Mouse (Mus musculus): ENCODE results near the gene Mettl7a2. TPM values are rescaled to one million over a fixed set of nuclear protein-coding genes. Genes with fewer than 3 reads are reported as not detected.
"Not testable (repeated sequence)": the region's sequence is repeated elsewhere in the genome, so short reads cannot be mapped to it uniquely, and the experiment has no call there.

The Mettl7a2 gene
- polyA plus RNA-seq, 1 experiment from 2014 or later, result 0.11 TPM

GRCm38 (mm10) chr15:100346761-100347160, 6.2 kb upstream of the Mettl7a2 start:
- 58% methylated on average over 14 of the region's 14 CpGs for WGBS
- H3K36me3 ChIP-seq, result no peaks in the 10 kb centered on the region
- peak overlapping the region; percentile 44; the same call in 1 of the 2 replicates for H3K27ac ChIP-seq
- H3K27me3 ChIP-seq, result no peaks in the 10 kb centered on the region
- peaks cover 4% of the 10 kb centered on the region; the same call in 1 of the 2 replicates for H3K9me3 ChIP-seq
- peaks cover 12% of the 10 kb centered on the region for H3K4me1 ChIP-seq
- ATAC-seq (ENCODE audit: low FRiP score, low read depth), result no peak
- no peak overlapping the region for H3K9ac ChIP-seq
- H3K4me3 ChIP-seq, result no peak overlapping the region
- 0 out of 2 replicates have a peak overlapping the region, but pooled peaks have one; percentile 11 for H3K4me2 ChIP-seq (replicated peaks)

GRCm38 (mm10) chr15:100349496-100349895, 3.5 kb upstream of the Mettl7a2 start:
- H3K9ac ChIP-seq, result no peak overlapping the region
- no peak overlapping the region for H3K4me2 ChIP-seq (replicated peaks)
- H3K27ac ChIP-seq, result no peak overlapping the region
- no peak for ATAC-seq (ENCODE audit: low FRiP score, low read depth)
- peaks cover 16% of the 10 kb centered on the region for H3K4me1 ChIP-seq
- no peak overlapping the region for H3K4me3 ChIP-seq
- 29% methylated on average over 2 of the region's 2 CpGs for WGBS
- no peaks in the 10 kb centered on the region for H3K36me3 ChIP-seq
- H3K9me3 ChIP-seq, result peaks cover 4% of the 10 kb centered on the region; the same call in 1 of the 2 replicates
- H3K27me3 ChIP-seq, result no peaks in the 10 kb centered on the region

GRCm38 (mm10) chr15:100351501-100352060, 1.4 kb upstream of the Mettl7a2 start:
- Histone ChIP-seq H3K9me3 (no peaks in the 10 kb centered on the region), H3K27ac (no peak overlapping the region), H3K4me2 (replicated peaks) (no peak overlapping the region), H3K4me3 (no peak overlapping the region), H3K27me3 (no peaks in the 10 kb centered on the region), H3K36me3 (no peaks in the 10 kb centered on the region), H3K4me1 (peaks cover 12% of the 10 kb centered on the region), H3K9ac (no peak overlapping the region)
- ATAC-seq (ENCODE audit: low FRiP score, low read depth), result no peak
- 39% methylated on average over 6 of the region's 6 CpGs for WGBS

GRCm38 (mm10) chr15:100353399-100353798, 399 bp downstream of the Mettl7a2 start:
- H3K4me1 ChIP-seq, result peaks cover 12% of the 10 kb centered on the region
- not testable (repeated sequence) for H3K4me2 ChIP-seq (replicated peaks); H3K36me3 ChIP-seq; H3K27ac ChIP-seq; H3K9ac ChIP-seq; ATAC-seq (ENCODE audit: low FRiP score, low read depth); H3K9me3 ChIP-seq; H3K4me3 ChIP-seq; H3K27me3 ChIP-seq
- 90% methylated on average over 22 of the region's 22 CpGs for WGBS

- 37% methylated on average over 5 of the region's 5 CpGs for WGBS
Observed at GRCm38 (mm10) chr15:100355876-100356275, 2.9 kb downstream of the Mettl7a2 start.

GRCm38 (mm10) chr15:100364242-100364641, 11.2 kb downstream of the Mettl7a2 start, which contains the start of gene Higd1c:
TSS of gene Higd1c (plus strand) at chr15:100364542.
- 48% methylated on average over 7 of the region's 7 CpGs for WGBS
- Histone ChIP-seq H3K4me1 (peaks cover 7% of the 10 kb centered on the region; the same call in 1 of the 2 replicates), H3K27ac (no peak within 1 kb of the TSS), H3K36me3 (no peaks in the 10 kb centered on the region), H3K4me2 (replicated peaks) (no peak within 1 kb of the TSS), H3K9me3 (no peaks in the 10 kb centered on the region; the same call in 1 of the 2 replicates), H3K27me3 (peaks cover 5% of the 10 kb centered on the region; the same call in 1 of the 2 replicates), H3K4me3 (no peak within 1 kb of the TSS), H3K9ac (no peak within 1 kb of the TSS)
- no peak for ATAC-seq (ENCODE audit: low FRiP score, low read depth)

More at GRCm38 (mm10) chr15:100355876-100356275, 2.9 kb downstream of the Mettl7a2 start:
- Histone ChIP-seq H3K9me3 (no peaks in the 10 kb centered on the region), H3K27me3 (no peaks in the 10 kb centered on the region), H3K9ac (no peak overlapping the region), H3K36me3 (no peaks in the 10 kb centered on the region), H3K4me3 (no peak overlapping the region), H3K4me2 (replicated peaks) (no peak overlapping the region), H3K27ac (no peak overlapping the region), H3K4me1 (peaks cover 20% of the 10 kb centered on the region)
- ATAC-seq (ENCODE audit: low FRiP score, low read depth), result no peak

GRCm38 (mm10) chr15:100365967-100366366, 13.0 kb downstream of the Mettl7a2 start:
- H3K27ac ChIP-seq; H3K4me3 ChIP-seq; H3K9ac ChIP-seq; H3K4me1 ChIP-seq; ATAC-seq (ENCODE audit: low FRiP score, low read depth); H3K27me3 ChIP-seq; H3K36me3 ChIP-seq; H3K9me3 ChIP-seq; H3K4me2 ChIP-seq (replicated peaks): not testable (repeated sequence)
- 14% methylated on average over 9 of the region's 9 CpGs for WGBS

GRCm38 (mm10) chr15:100367119-100367518, 14.1 kb downstream of the Mettl7a2 start:
- Histone ChIP-seq H3K36me3 (no peaks in the 10 kb centered on the region), H3K9me3 (no peaks in the 10 kb centered on the region; the same call in 1 of the 2 replicates), H3K4me1 (no peaks in the 10 kb centered on the region), H3K9ac (no peak overlapping the region), H3K27ac (no peak overlapping the region), H3K4me2 (replicated peaks) (no peak overlapping the region), H3K4me3 (no peak overlapping the region), H3K27me3 (peaks cover 5% of the 10 kb centered on the region; the same call in 1 of the 2 replicates)
- 22% methylated on average over 7 of the region's 7 CpGs for WGBS
- no peak for ATAC-seq (ENCODE audit: low FRiP score, low read depth)

GRCm38 (mm10) chr15:100375066-100375465, 22.1 kb downstream of the Mettl7a2 start:
- H3K4me3 ChIP-seq, result no peak overlapping the region

GRCm38 (mm10) chr15:100377847-100378505, 25.0 kb downstream of the Mettl7a2 start:
- not testable (repeated sequence) for H3K4me1 ChIP-seq; ATAC-seq (ENCODE audit: low FRiP score, low read depth); H3K9ac ChIP-seq; H3K36me3 ChIP-seq; H3K4me3 ChIP-seq; H3K4me2 ChIP-seq (replicated peaks); H3K27me3 ChIP-seq; H3K27ac ChIP-seq; H3K9me3 ChIP-seq
- 42% methylated on average over 4 of the region's 9 CpGs for WGBS

More at GRCm38 (mm10) chr15:100375066-100375465, 22.1 kb downstream of the Mettl7a2 start:
- ATAC-seq (ENCODE audit: low FRiP score, low read depth), result no peak
- no peak overlapping the region for H3K9ac ChIP-seq
- H3K9me3 ChIP-seq, result peaks cover 3% of the 10 kb centered on the region
- no peaks in the 10 kb centered on the region for H3K4me1 ChIP-seq
- H3K36me3 ChIP-seq, result no peaks in the 10 kb centered on the region
- no peak overlapping the region for H3K4me2 ChIP-seq (replicated peaks)
- no peaks in the 10 kb centered on the region for H3K27me3 ChIP-seq
- WGBS, result 22% methylated on average over 5 of the region's 5 CpGs
- no peak overlapping the region for H3K27ac ChIP-seq

- 86% methylated on average over 8 of the region's 8 CpGs for WGBS
- no peak overlapping the region for H3K4me3 ChIP-seq
- no peak for ATAC-seq (ENCODE audit: low FRiP score, low read depth)
Observed at GRCm38 (mm10) chr15:100379658-100380057, 26.7 kb downstream of the Mettl7a2 start.

GRCm38 (mm10) chr15:100380104-100380503, 27.1 kb downstream of the Mettl7a2 start:
- no peak for ATAC-seq (ENCODE audit: low FRiP score, low read depth)
- Histone ChIP-seq H3K27ac (no peak overlapping the region), H3K9me3 (no peaks in the 10 kb centered on the region), H3K4me1 (no peaks in the 10 kb centered on the region), H3K4me2 (replicated peaks) (no peak overlapping the region), H3K4me3 (no peak overlapping the region), H3K27me3 (no peaks in the 10 kb centered on the region), H3K9ac (no peak overlapping the region), H3K36me3 (no peaks in the 10 kb centered on the region)
- 69% methylated on average over 2 of the region's 2 CpGs for WGBS

More at GRCm38 (mm10) chr15:100379658-100380057, 26.7 kb downstream of the Mettl7a2 start:
- no peak overlapping the region for H3K27ac ChIP-seq
- H3K36me3 ChIP-seq, result no peaks in the 10 kb centered on the region
- no peaks in the 10 kb centered on the region for H3K27me3 ChIP-seq
- H3K9ac ChIP-seq, result no peak overlapping the region
- no peaks in the 10 kb centered on the region for H3K4me1 ChIP-seq
- H3K9me3 ChIP-seq, result no peaks in the 10 kb centered on the region
- no peak overlapping the region for H3K4me2 ChIP-seq (replicated peaks)
